Mouse (Mus musculus) ZHBTc4 (cell line): ENCODE data around the gene Gm9513.

Experiments used
- DNase-seq: peaks from one replicate; pipeline ENCODE4 v3.0.0-alpha.2; 2011; ENCODE audit warnings: low read depth, low spot score

The Gm9513 gene

GRCm38 (mm10) chr9:36475338-36475737 is at the start of gene Gm9513:
Gene Gm9513 (plus strand): TSS chr9:36475638.
- no peak for DNase-seq

- no peak for DNase-seq
These were observed 43.9 kb upstream of the Gm9513 start, which contains the start of gene Gm7257 for GRCm38 (mm10) chr9:36431584-36431983. Gene Gm7257 (plus strand): TSS chr9:36431884.

- peak; percentile 67 for DNase-seq
These were observed 40.2 kb upstream of the Gm9513 start for GRCm38 (mm10) chr9:36435051-36435764.

- DNase-seq: peak; percentile 78
These were observed 19.2 kb downstream of the Gm9513 start for GRCm38 (mm10) chr9:36494501-36495220.

- DNase-seq: peak; percentile 90
These were observed 20.4 kb downstream of the Gm9513 start for GRCm38 (mm10) chr9:36495824-36496223.

- DNase-seq: peak; percentile 52
These were observed 28.8 kb downstream of the Gm9513 start for GRCm38 (mm10) chr9:36504211-36504610.
